Mouse (Mus musculus) gonadal fat pad, adult 2 months (tissue): ENCODE results near the gene Chmp4b. TPM values are rescaled to one million over a fixed set of nuclear protein-coding genes. Genes with fewer than 3 reads are reported as not detected.

ENCODE experiments used
- DNase-seq: peaks from one replicate; pipeline ENCODE4 v3.0.0-alpha.2; 2012; ENCODE audit warnings: low read depth
- polyA plus RNA-seq: library from polyadenylated mRNA; depleted of rRNA; stranded (reverse); fragments of >200 nt; gene quantifications from 2 replicates; pipeline ENCODE4 v1.2.3, GENCODE M21; 2012; rRNA removed

Gene Chmp4b
- polyA plus RNA-seq, 1 experiment: 111 TPM

DNA sequence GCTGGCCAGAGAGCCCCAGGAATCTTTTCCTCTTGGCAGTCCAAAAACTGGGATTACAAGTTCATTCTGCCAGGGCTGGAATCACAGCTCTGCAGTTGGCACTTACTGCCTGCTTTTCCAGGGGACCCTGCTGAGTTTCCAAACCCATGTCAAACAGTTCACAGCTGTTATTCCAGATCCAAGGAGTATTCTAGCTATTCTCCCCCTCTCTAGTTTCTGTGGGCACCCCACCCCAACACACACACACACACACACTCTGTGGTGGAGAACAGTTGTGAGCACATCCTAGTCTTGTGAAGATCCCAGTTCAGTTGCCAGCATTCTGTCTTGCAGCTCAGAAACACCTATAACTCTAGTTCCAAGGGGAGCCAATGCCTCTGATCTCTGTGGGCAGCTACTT, 65.6 kb downstream of the Chmp4b start:
- DNase-seq: no peak

DNA sequence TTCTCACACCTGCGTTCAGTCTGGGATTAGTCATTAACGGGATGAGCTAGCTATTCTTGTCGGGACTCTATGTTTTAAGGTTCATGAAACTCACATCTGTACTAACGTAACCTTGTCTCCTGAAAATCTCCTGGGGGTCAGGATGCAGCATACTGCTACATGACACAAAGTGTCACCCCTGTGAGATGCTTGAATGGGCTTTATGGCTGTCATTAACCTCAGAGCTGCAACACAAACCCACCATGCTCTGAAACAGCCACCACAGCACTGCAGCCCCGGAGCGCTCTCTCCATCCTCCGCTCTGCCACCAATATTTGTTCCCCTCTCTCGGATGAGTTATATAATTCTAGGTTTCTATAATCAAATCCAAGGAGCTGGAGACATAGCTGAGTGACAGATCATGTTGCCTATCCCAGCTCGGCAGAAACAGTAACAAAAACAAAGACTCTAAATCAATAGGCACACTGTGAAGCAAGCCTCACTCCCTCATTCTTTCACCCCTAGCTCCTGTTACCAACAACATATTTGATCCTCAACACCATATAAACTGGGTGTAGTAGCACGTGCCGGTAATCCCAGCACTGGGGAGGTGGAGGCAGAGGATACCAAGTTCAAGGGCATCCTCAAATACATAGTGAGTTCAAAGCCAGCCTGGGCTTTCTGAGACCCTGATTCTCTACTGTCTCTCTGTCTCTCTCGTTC, 67.5 kb downstream of the Chmp4b start:
- no peak for DNase-seq

DNA sequence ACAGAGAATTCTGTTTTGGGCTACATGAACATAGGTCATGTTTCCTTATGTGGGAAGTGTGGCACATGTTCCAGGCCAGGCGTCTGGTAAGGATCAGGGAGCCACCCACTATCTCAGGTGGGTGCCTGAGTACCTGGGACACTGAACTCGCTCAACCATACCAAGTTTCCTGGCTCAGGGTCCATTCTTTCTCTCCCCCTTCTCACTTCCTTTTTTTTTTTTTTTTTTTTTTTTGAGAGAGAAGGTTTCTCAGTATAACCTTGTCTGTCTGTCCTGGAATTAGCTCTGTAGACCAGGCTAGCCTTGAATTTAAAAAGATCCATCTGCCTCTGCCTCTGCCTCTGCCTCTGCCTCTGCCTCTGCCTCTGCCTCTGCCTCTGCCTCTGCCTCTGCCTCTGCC, 68.8 kb downstream of the Chmp4b start:
- DNase-seq: no peak

DNA sequence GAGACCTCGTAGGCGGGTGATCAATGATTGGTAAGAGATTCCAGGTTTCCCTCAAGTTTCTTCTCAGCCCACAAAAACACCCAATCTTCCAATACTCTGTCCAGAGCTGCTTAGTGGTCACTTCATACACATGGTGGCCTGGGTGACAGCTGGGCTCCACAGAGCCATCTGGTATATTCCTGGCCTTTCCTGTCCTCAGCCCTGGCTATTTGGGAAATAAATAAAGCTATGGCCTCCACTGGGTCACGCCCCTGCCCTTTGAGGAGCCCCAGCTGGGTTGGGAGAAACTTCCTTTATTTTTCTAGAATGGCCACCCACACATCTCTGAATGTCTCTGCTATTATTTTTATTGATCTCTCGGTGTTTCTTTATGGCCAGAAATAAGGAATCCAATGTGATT, 72.0 kb downstream of the Chmp4b start:
- DNase-seq: no peak

DNA sequence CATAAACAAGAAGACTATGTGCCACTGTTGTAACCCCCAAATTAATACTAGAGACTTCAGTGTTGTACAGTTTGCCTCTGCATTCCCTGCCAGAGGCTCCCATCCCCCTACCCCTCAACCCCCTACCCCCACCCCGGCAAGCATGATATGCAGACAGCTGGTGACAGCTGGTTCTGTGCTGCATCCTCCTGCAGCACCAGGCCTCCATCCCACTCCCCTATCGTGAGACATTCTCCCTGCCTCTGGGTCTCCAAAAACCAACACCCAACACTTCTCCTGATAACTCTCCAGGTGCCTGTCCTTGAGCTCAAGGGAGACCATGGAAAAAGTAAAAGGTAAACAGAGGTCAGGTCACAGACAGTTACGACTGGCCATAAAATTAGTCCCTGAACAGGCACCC, 78.2 kb downstream of the Chmp4b start:
- DNase-seq: no peak

DNA sequence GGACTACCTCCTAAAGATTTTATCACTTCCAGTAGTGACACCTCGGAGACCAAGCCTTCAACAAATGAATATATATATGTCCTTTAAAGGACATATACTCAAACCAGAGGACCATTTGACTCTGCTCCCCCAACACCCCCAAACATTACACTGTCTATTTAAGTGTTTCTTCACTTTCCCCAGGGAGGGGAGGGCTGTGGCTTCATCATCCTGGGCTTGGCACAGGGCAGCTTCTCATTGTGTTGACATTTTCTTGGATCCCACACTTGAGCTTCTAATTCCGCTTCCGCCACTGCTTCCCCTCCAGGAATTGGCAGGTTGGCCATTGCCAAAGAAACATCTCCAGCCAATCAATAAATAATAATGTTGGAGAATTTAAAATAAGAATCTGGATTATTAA, 79.3 kb downstream of the Chmp4b start:
- DNase-seq: no peak

DNA sequence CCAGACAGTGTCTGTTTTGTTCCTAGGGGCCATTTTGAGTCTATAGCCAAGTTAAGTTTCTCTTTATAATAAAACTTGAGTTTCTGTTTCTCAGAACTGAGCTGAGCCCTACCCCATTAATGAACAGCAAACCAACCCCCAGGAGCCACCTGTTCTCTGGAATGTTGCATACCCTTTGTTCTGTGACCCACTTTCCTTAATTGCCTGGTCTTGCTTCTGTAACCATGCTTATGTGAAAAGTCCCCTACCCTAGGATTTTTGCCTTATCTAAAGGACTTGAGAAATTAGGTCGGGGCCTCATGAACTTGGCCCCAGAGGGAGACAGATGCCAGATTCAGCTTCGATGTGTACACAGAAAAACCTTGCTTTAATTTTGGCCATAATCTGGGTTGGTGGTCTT, 80.4 kb downstream of the Chmp4b start:
- DNase-seq: no peak

DNA sequence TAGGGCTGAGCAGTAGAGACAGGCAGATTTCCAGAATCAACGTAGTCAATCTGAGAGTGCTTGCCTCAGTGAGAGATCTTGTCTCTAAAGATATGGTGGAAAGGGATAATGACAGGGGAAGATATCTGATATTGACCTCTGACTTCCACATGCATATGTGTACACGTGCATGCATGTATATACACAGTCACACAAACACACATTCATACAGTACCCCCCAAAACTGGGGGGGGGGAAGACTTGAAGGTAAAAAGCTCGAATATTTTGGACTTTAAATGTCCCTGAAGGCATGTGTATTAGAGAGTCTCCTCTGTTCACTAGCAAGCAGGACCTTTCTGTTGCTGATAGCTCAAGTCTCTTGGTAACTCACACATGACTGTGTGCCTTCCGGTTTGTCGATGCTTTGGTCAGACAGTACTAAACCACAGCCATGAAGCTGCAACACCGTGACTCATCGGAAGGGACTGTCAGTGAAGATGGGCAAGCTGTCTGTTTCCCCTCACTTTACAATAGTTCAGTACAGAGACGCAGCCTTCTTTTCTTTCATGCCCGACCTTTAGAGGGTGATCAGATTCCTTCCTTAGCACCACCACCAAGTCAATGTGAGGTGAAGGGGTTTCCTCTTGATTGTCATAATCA, 81.1 kb downstream of the Chmp4b start:
- DNase-seq: no peak

DNA sequence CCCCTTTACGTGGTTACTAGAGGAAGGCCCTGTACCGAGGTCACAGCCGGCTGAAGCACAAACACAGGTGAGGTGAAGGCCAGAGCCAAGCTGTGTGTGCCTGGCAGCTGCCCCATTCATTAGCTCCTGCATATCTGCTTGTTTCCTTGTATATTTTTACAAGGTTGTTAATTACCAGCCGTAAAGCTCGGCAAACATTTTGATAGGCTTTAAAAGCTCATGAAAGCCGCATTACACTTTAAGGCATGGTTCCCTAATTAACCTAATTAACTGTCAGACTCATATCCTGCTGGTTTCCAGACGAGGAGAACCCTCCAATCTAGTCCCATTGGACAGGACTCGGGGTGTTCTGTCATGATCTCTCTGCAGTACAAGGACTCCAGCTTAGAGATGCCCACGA, 83.5 kb downstream of the Chmp4b start:
- no peak for DNase-seq

DNA sequence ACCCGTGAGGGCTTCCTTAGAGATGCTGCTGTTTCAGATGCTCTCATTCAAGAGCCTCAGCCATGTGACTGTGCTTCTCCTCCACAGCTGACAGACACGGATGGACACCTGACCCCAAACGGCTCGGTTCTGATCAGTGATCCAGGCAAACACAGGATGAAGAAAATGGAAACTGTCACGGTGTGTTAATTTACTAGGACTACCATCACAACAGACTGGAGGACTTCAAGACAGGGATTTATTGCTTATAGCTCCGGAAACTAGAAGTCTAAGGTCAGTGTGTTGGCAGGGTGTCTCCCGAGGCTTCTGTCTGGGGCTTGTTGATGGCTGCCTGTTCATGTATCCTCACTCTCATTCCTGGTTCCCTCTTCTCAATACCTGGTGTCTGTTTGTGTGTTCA, 83.9 kb downstream of the Chmp4b start:
- no peak for DNase-seq

DNA sequence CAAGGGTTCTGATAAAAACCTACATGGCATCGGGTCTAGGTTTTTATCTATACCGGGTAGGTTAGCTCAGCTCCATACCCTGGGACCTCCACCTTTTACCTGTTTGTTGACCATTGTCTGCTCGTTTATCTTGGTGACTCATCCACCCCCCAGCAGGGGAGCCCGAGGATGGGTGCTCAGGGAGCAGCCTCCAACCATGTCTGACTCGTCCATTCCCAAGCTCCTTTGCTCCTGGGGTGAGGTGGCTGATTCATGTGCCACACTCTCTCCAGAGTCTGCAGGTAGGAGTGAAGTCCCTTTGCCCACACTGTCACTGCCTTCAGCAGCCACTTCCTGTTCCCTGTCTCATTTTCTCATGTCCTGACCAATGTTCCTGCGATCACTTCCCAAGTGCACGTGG, 84.5 kb downstream of the Chmp4b start:
- no peak for DNase-seq

DNA sequence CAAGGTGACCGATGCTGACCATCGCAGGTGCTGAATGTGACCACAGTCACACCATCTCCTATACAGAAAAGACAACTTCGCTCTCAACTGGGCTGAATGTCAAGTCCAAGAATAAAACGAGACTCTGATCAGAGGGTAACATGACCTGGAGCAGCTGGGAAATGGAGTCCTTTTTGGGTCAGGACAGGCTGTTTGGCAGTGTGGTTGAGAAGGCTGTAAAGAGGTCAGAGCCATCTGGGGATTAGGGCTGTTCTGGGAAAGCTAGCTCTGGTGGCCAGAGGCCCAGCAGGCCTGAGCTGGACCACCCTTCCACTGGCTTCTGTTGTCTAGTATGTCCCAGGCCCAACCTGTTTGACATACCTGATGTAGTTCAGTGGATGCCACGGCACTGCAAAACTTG, 87.1 kb downstream of the Chmp4b start:
- no peak for DNase-seq

DNA sequence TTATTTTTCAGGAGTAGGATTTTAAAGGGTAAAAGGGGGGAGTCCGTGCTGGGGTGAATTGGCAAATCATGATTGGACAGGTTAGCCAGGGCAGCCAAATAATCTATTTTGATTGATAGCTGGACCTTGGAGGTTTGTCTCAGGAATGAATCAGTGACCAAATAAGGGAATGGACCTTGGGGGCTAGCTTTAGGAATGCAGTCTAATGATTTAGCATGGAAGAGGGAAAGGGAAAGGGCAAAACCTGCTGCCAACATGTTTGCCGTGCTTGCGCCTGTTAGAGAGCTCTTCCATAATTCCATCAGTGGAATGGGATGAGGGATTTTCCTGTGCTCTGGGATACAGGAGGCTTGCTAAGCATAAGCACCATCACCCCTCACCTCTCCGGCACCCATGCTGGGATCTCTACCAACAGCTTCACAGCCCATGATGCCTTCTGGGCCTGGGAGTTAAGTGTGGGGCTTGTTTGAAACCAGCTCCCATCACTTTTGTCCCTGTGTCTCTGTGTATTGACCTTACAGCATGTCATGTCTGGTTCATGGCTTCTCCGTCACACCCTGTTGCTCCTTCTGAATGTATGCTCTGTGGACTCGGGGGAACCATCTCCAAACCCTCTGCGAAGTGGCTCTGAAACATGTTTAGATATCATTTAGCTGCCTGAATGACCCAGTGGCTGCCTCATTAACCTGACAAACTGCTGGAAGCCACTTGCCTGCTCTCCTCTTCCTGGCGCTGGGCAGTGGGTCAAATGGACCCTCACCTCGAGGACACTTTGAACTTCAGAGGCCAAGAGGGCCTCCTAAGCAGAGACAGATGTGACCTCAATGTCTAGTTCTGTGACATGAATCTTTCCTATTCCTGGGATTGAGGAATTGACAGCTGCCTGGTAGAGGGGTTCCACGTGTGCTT, 91.7 kb downstream of the Chmp4b start:
- no peak for DNase-seq

DNA sequence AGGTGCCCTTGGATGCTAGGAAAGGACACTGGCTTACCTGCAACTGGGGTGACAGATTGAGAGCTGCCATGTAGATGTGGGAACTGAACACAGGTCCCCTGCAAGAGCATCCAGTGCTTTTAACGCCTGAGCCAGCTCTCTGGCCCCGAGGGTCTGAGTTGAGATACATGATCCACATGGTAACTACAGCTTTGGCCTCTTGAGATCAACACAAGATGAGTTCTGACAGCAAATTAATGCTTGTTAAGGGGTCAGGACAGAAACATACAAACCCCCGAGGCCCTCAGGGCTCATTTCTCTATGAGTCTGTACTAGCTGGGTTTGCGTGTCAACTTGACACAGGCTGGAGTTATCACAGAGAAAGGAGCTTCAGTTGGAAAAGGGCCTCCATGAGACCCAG, 92.4 kb downstream of the Chmp4b start:
- no peak for DNase-seq

Other genes with a start within 250 kb of the Chmp4b start
- 40.8 and 51.8 TPM in 2 replicates for gene Snta1, start 243.6 kb upstream of the Chmp4b start, polyA plus RNA-seq
- 12.0 and 14.4 TPM in 2 replicates for gene Cbfa2t2, start 215.2 kb upstream of the Chmp4b start, polyA plus RNA-seq
- gene 1700003F12Rik, start 104.6 kb upstream of the Chmp4b start, polyA plus RNA-seq: 1.9 and 5.3 TPM in 2 replicates
- gene Actl10, start 99.9 kb upstream of the Chmp4b start, polyA plus RNA-seq: 0.18 and 0.30 TPM in 2 replicates
- 3.2 and 4.9 TPM in 2 replicates for gene Necab3, start 92.8 kb upstream of the Chmp4b start, polyA plus RNA-seq
- 6.4 and 7.3 TPM in 2 replicates for gene E2f1, start 81.8 kb upstream of the Chmp4b start, polyA plus RNA-seq
- 47.5 and 68.3 TPM in 2 replicates for gene Pxmp4, start 48.0 kb upstream of the Chmp4b start, polyA plus RNA-seq
- 3.9 and 4.4 TPM in 2 replicates for gene Zfp341, start 38.4 kb upstream of the Chmp4b start, polyA plus RNA-seq
- 0.81 and 2.0 TPM in 2 replicates for gene 4930519P11Rik, start 38.3 kb upstream of the Chmp4b start, polyA plus RNA-seq
- gene Gm14214, start 118.3 kb downstream of the Chmp4b start, polyA plus RNA-seq: not detected in 2 replicates
- gene Raly, start 139.4 kb downstream of the Chmp4b start, polyA plus RNA-seq: 152 and 164 TPM in 2 replicates
- gene a, start 139.7 kb downstream of the Chmp4b start, polyA plus RNA-seq: 0.39 TPM in 1 of 2 replicates, not detected in the other
- gene Eif2s2, start 241.2 kb downstream of the Chmp4b start, polyA plus RNA-seq: 15.8 and 17.9 TPM in 2 replicates